Mouse (Mus musculus) left cerebral cortex, postnatal 36 days (tissue): ENCODE measurements around the gene Prr14l. TPM values are rescaled to one million over a fixed set of nuclear protein-coding genes. Genes with fewer than 3 reads are reported as not detected.
"Not testable (repeated sequence)": the region's sequence is repeated elsewhere in the genome, so short reads cannot be mapped to it uniquely, and the experiment has no call there.

ENCODE experiments used
- DNase-seq, 2 experiments: peaks; one replicate each; pipeline ENCODE4 v3.0.0; 2021 to 2022; ENCODE audit warnings: low spot score in 2 of 2, mixed read lengths in 1 of 2
- intact Hi-C: fragments of 180-260 bp; cut with DNase I; formaldehyde crosslinking; loops from one replicate; pipeline ENCODE4 v1.15.1; 2025
- total RNA-seq, 2 experiments: library from RNA; stranded (reverse); gene quantifications; 2 replicates each; pipeline ENCODE4 v1.2.3; 2021

Prr14l gene
- 10 to 100 TPM; 34.9 to 42.1 TPM for total RNA-seq

- peak; percentile 99 for DNase-seq
- intact Hi-C loops: loop anchor here (1.0 to 5.0 kb wide), 2 partner anchors 67 to 140 kb away; partner anchors contain the start of gene Pisd
These were observed at the start of gene Prr14l for GRCm38 (mm10) chr5:32853731-32854507. Prr14l (minus strand) TSS chr5:32854256.

GRCm38 (mm10) chr5:32886739-32887138 is 32.7 kb upstream of the Prr14l start:
- DNase-seq: no peak
- intact Hi-C loops: no loop called here

- DNase-seq: no peak
- intact Hi-C loops: no loop called here
These were observed 18.3 kb upstream of the Prr14l start for GRCm38 (mm10) chr5:32872346-32872745.

- no peak for DNase-seq
- intact Hi-C loops: no loop called here
These were observed 15.5 kb upstream of the Prr14l start for GRCm38 (mm10) chr5:32869389-32870024.

DNA sequence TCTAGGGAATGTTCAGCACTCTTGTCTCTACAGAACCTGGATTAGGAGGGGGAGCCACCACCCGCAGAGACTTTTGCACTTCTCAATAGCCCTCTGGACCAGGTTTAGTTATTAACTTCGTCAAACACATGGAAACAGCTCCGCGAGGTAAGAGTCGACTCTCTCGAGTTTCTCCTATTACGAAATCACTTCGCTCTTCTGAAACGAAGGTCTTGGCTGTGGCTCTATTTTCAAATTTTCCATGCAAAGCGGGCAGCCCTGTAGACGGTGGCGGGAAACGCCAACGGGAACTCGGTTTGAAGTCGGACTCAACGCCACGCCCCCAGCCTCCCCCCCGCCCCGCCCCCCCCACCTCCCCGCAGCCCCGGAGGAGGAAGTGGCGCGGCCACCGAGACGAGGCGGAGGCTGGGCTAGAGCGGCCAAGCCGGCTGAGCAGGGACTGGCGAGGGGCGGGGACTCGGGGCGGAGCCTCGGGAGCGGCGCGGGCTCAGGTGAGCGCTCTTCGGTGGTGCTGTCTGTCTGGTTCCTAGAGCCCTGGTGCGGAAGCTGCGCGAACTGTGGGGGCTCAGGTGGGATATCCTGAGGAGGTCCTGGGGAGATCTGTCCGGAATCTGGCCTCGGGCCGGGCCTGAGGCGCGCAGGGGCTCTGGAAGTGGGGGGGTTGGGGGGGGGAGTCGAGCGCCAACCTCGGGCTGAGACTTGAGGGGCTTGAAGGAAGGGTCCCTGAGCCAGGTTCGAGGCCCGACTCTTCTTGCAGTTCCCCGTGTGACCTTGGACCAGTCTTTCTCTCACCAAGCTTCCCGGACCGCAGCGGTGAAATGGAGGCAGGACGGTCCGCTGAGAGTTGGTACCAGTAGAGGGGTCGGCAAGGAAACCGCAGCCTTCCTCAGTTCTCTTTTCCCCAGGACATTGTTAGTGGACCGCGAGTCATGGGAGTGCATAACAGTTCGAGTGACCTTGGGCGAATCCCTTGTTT is 9.5 kb upstream of the Prr14l start, which contains the start of gene Depdc5:
TSS of gene Depdc5 (plus strand) at position 449 of the 976 bp plus-strand sequence.
- intact Hi-C loops: no loop called here
- peak; percentile 87 to 89 for DNase-seq

DNA sequence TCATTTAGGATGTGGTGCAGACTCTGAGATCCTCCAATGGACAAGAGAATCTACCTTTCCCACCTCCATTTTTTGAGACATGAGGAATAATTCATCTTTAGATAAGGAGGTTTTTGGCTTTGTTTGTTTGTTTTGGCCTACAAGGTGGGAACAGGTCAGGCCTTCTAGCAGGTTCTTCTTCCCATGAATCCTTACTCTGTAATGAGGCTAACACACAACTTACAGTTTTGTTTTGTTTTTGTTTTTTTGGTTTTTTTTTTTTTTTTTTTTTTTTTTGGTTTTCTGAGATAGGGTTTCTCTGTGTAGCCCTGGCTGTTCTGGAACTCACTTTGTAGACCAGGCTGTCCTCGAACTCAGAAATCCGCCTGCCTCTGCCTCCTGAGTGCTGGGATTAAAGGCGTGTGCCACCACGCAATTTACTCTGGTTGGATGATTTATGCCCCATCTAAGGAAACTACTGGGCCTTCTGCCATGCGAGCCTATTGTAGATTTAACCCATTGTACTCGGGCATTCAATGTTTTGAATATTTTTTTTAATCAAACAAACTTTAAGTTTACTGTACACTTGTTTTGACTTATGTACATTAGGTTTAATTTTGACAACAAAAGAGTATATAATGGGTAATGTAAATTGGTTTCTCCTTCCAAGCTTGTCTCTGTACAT is 8.5 kb upstream of the Prr14l start:
- DNase-seq: no peak
- intact Hi-C loops: no loop called here

- no peak for DNase-seq
- intact Hi-C loops: no loop called here
These were observed 7.0 kb upstream of the Prr14l start for GRCm38 (mm10) chr5:32861082-32861481.

DNA sequence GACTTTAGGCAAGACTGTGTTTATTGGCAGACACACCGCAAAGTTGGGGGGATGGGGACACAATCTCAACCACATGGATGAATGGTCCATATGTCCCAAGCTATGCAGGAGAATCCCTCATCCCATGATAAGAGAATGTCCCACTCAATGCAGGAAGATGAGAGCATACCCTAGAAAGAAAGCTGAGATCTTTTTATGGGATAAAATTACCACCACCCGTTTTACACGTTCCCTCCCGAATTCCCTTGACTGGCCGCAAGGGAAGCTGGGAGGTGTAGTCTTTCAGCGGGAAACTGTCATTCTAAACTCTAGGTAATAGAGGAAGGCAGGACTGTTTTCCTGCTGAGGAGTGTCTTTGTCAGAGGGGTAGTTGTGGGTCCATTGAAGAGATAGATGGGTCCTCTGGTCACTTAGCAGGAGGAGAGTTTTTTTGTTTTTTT is 3.7 kb upstream of the Prr14l start:
- intact Hi-C loops: no loop called here
- peak; percentile 50 for DNase-seq

GRCm38 (mm10) chr5:32855274-32855673 is 1.2 kb upstream of the Prr14l start:
- DNase-seq, intact Hi-C loops: not testable (repeated sequence)

GRCm38 (mm10) chr5:32854818-32855217 is 762 bp upstream of the Prr14l start:
- no peak for DNase-seq
- intact Hi-C loops: loop anchor here (1.0 to 5.0 kb wide), 2 partner anchors 68 to 141 kb away; partner anchors contain the start of gene Pisd

- intact Hi-C loops: loop anchor here (5.0 kb wide), 1 partner anchor 65 kb away; the partner anchor contains the start of gene Pisd
- DNase-seq: no peak
These were observed 2.0 kb downstream of the Prr14l start for GRCm38 (mm10) chr5:32852026-32852425.

DNA sequence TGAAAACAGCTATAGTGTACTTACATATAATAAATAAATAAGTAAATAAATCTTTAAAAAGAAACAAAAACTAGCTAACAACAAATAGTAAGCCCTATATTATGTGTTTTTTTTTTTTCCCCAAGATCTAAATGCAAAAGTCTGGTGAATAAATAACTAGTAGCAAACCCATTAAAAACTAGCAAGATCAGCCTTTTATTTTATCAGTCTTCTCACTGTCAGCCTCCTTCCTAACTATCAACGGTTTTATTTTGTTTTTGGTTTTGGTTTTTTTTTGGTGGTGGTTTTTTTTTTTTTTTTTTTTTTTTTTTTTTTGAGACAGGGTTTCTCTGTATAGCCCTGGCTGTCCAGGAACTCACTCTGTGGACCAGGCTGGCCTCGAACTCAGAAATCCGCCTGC is 4.5 kb downstream of the Prr14l start:
- DNase-seq, intact Hi-C loops: not testable (repeated sequence)

DNA sequence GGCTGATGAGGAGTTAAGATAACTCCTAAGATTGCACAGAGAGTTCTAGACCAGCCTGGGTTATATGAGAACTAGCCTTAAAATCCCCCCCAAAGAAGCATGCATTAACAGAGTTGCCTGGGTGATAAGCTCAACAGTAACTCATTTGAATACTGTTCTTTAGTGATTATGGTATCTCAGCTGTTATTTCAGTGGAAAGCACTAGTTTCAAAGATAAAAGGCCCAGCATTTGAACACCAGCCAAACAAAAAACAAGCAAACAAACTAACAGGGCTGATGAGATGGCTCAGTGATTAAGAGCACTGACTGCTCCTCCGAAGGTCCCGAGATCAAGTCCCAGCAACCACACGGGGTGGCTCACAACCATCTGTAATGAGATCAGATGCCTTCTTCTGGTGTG is 4.9 kb downstream of the Prr14l start:
- intact Hi-C loops: no loop called here
- DNase-seq: no peak

DNA sequence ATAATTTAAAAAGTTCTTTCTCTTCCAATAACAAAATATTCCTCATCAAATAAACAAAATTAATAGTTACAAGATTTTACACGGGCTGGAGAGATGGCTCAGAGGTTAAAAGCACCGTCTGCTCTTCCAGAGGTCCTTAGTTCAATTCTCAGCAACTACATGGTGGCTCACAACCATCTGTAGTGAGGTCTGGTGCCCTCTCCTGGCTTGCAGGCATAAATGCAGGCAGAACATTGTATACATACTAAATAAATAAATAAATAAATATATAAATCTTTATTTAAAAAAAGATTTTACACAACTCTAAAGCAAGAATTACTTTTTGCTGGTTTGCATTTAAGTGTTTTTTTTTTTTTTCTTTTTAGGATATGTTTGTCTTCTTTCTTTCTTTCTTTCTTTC is 14.0 kb downstream of the Prr14l start:
- no peak for DNase-seq
- intact Hi-C loops: no loop called here

- intact Hi-C loops: no loop called here
- no peak for DNase-seq
These were observed 17.1 kb downstream of the Prr14l start for GRCm38 (mm10) chr5:32836976-32837375.

GRCm38 (mm10) chr5:32834497-32834896 is 19.6 kb downstream of the Prr14l start:
- intact Hi-C loops: no loop called here
- DNase-seq: no peak

DNA sequence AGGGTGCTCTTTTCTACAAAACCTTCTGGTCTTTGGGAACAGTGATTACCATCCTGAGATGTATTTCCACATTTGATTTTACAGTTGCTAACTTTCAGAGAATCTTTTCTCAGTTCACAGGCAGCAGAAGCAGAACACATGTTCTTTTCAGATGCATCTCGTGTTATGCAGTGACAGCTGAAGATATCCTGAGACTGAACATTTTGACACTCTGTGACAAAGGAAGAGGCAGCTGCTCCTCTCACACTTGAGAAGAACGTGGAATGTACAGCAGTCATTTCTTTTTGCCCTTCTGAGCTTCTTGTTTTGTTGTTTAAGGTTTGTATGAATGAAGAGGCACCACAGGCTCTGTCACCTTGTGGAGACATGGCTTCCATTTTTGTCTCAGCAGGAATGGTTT is 24.0 kb downstream of the Prr14l start:
- intact Hi-C loops: no loop called here
- DNase-seq: no peak

DNA sequence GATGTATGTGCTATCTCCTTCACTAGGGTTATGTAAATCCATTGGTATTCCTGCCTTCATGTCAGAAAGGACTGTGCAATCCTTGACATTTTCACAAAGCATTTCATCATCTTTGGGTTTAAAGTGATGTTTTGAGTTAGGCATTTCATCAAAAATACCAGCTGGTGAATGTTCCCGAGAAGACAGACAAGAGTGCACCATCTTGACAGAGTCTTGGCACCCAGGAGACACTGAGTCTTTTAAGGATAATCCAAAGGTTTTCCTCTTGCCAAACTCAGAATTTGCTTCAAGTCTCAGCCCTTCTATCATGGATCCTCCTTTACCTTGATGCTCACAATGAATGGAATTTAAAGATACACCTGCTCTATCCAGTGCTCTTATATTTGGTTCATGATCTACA is 25.3 kb downstream of the Prr14l start:
- intact Hi-C loops, DNase-seq: not testable (repeated sequence)

GRCm38 (mm10) chr5:32827009-32827408 is 27.0 kb downstream of the Prr14l start, which contains the start of gene Gm20671:
Gm20671 (minus strand) TSS chr5:32827109.
- intact Hi-C loops: no loop called here
- DNase-seq: no peak
